Mouse (Mus musculus) heart, adult 2 months (tissue): ENCODE results near the gene Nabp2.

ENCODE experiments used
- CTCF ChIP-seq: fragments of 200-600 bp; IDR thresholded peaks from 2 replicates; pipeline ENCODE4 v1.8.1; 2022; ENCODE audit warnings: antibody characterized with exemption, mild to moderate bottlenecking, moderate library complexity
- EP300 ChIP-seq: fragments of 200-500 bp; IDR thresholded peaks from 2 replicates; pipeline ENCODE4 v1.6.1; 2011; ENCODE audit warnings: low read depth, low read length, control low read depth; ENCODE audit not compliant: insufficient read depth
- POLR2A ChIP-seq: fragments of 200-500 bp; IDR thresholded peaks from 2 replicates; pipeline ENCODE4 v1.6.1; 2011; ENCODE audit warnings: mild to moderate bottlenecking, low read depth, low read length, control low read depth; ENCODE audit not compliant: insufficient read depth

- no peak for TF ChIP-seq POLR2A
- no peak for TF ChIP-seq CTCF
- no peak for TF ChIP-seq EP300
These were observed 789 bp downstream of the Nabp2 start for GRCm38 (mm10) chr10:128410560-128410845.
